Mouse (Mus musculus): ENCODE measurements at regions not wholly inside any gene's neighbourhood (a gene's known extent, or its start where the extent isn't known, plus 50 kb on each side); places are given as distances from the start of the nearest gene placed in this dataset.

GRCm38 (mm10) chr14:31978690-31979089 lies 50.1 kb upstream of the Galnt15 start:
- no peak for DNase-seq (ENCODE audit: low spot score in 2 of 2)

More at GRCm38 (mm10) chr14:31978690-31979089, 50.1 kb upstream of the Galnt15 start:
- intact Hi-C loops (cut with DNase I), result no loop called here

Measured in left cerebral cortex, postnatal 25 days (tissue).